In genomic region chr1:86633840-86634750, GRCm38 (mm10) we compare ENCODE assay signal across 11 mouse cellular contexts. TPM values are rescaled to one million over a fixed set of nuclear protein-coding genes. Genes with fewer than 3 reads are reported as not detected.
A peak's percentile ranks its signal among the peaks of the same experiment; 100 is the strongest.
DNase-seq lines count a peak whose midpoint lies in the region; ATAC-seq lines count a peak whose summit lies in the region.
"Had no signal": no experiment of that assay in that cellular context is flagged by ENCODE, and none has a peak within 500 bp of the region (broad histone marks: within the 10 kb centered on the region; RNA-seq: fewer than 3 reads in every experiment).

No protein-coding gene starts in this region.

- peak overlapping the region; percentile 40; the same call in 1 of the 2 replicates for H3K4me2 ChIP-seq in heart, embryonic 11.5 days

- no peak for DNase-seq in heart, adult 9 months (ENCODE audit: low spot score in 2 of 2)
- DNase-seq in R1 (ENCODE audit: low read depth, low spot score), result peak; percentile 20
- no peak for DNase-seq in hindbrain, embryonic 10.5 days (ENCODE audit: low spot score)
- DNase-seq in midbrain, embryonic 10.5 days (ENCODE audit: low spot score), result no peak
- no peak for DNase-seq in thymus, adult 18-20 months
- DNase-seq in gastrocnemius, adult 8-10 months (ENCODE audit: low spot score in 2 of 2), result no peak
- DNase-seq: B cell, adult 2 months; right cerebral cortex, adult 18-20 months; thymus, adult 2 months had no signal

- no peak for ATAC-seq in heart, embryonic 11.5 days (replicated peaks; ENCODE audit: insufficient number of reproducible peaks, low FRiP score, low TSS enrichment)
- no peak for ATAC-seq in megakaryocyte, adult 5-6 weeks (ENCODE audit: poor library complexity, severe bottlenecking)

- H3K27ac ChIP-seq in heart, embryonic 11.5 days (ENCODE audit: low read depth, low read length), result no peak overlapping the region
- peak overlapping the region; percentile 29; the same call in 1 of the 2 replicates for H3K27ac ChIP-seq in hindbrain, embryonic 10.5 days
- H3K27ac ChIP-seq in midbrain, embryonic 10.5 days (replicated peaks), result peak overlapping the region; percentile 34; the same call in 1 of the 2 replicates

- no peaks in the 10 kb centered on the region for H3K36me3 ChIP-seq in heart, embryonic 11.5 days (ENCODE audit: control insufficient read depth, insufficient read depth, low read length)
- no peaks in the 10 kb centered on the region for H3K36me3 ChIP-seq in hindbrain, embryonic 10.5 days
- no peaks in the 10 kb centered on the region for H3K36me3 ChIP-seq in midbrain, embryonic 10.5 days

- H3K9me3 ChIP-seq in heart, embryonic 11.5 days (replicated peaks; ENCODE audit: control insufficient read depth, low read length), result no peaks in the 10 kb centered on the region
- H3K9me3 ChIP-seq in hindbrain, embryonic 10.5 days, result no peaks in the 10 kb centered on the region
- no peaks in the 10 kb centered on the region for H3K9me3 ChIP-seq in midbrain, embryonic 10.5 days (replicated peaks)

- no peaks in the 10 kb centered on the region for H3K4me1 ChIP-seq in heart, embryonic 11.5 days (ENCODE audit: control insufficient read depth, insufficient read depth, low read length)
- H3K4me1 ChIP-seq in hindbrain, embryonic 10.5 days (replicated peaks), result peaks cover 15% of the 10 kb centered on the region
- peaks cover 7% of the 10 kb centered on the region for H3K4me1 ChIP-seq in midbrain, embryonic 10.5 days

- H3K27me3 ChIP-seq in heart, embryonic 11.5 days (ENCODE audit: control insufficient read depth, insufficient read depth, low read length), result no peaks in the 10 kb centered on the region
- no peaks in the 10 kb centered on the region for H3K27me3 ChIP-seq in hindbrain, embryonic 10.5 days (ENCODE audit: insufficient read depth, poor library complexity, severe bottlenecking)
- no peaks in the 10 kb centered on the region for H3K27me3 ChIP-seq in midbrain, embryonic 10.5 days (ENCODE audit: low read depth, poor library complexity, severe bottlenecking)

- WGBS in heart, embryonic 11.5 days (ENCODE audit: insufficient replicate concordance), result 54% methylated on average over 7 of the region's 7 CpGs
- WGBS in hindbrain, embryonic 10.5 days, result 43% methylated on average over 7 of the region's 7 CpGs
- 45% methylated on average over 7 of the region's 7 CpGs for WGBS in midbrain, embryonic 10.5 days

- H3K4me3 ChIP-seq in heart, embryonic 11.5 days (ENCODE audit: low read depth, low read length), result no peak overlapping the region
- H3K4me3 ChIP-seq in hindbrain, embryonic 10.5 days, result peak overlapping the region; percentile 31; the same call in 1 of the 2 replicates
- peak overlapping the region; percentile 28 for H3K4me3 ChIP-seq in midbrain, embryonic 10.5 days

- H3K9ac ChIP-seq in heart, embryonic 11.5 days (ENCODE audit: low read depth, low read length), result no peak overlapping the region

RNA-seq across cellular contexts. Expression of gene Nppc, which starts 36.3 kb away (rescaled TPM):
- polyA plus RNA-seq in heart, embryonic 11.5 days (2014; fragmentation: Nextera tagmentation; extraction: Ambion mirVana), result 0.30 and 0.49 TPM in 2 replicates
- 12.9 and 19.8 TPM in 2 replicates for polyA plus RNA-seq in hindbrain, embryonic 10.5 days (2016; fragmentation: Nextera tagmentation; extraction: Ambion mirVana)
- 0.94 and 1.9 TPM in 2 replicates for polyA plus RNA-seq in midbrain, embryonic 10.5 days (2016; fragmentation: Nextera tagmentation; extraction: Ambion mirVana)
- total RNA-seq in megakaryocyte, adult 5-6 weeks (2015), result not detected in 2 replicates
- total RNA-seq in megakaryocyte, adult 5-6 weeks (2017), result not detected in 2 replicates
- under 1 TPM; 0.38 to 0.92 (median 0.48) TPM for total RNA-seq in gastrocnemius, adult 8-10 months (2022)

RNA-seq across cellular contexts. Expression of gene Cops7b, which starts 51.4 kb away (rescaled TPM):
- 27.2 and 30.0 TPM in 2 replicates for polyA plus RNA-seq in heart, embryonic 11.5 days (2014; fragmentation: Nextera tagmentation; extraction: Ambion mirVana)
- 76.2 and 82.4 TPM in 2 replicates for polyA plus RNA-seq in hindbrain, embryonic 10.5 days (2016; fragmentation: Nextera tagmentation; extraction: Ambion mirVana)
- polyA plus RNA-seq in midbrain, embryonic 10.5 days (2016; fragmentation: Nextera tagmentation; extraction: Ambion mirVana), result 72.3 and 73.5 TPM in 2 replicates
- 5.8 and 6.8 TPM in 2 replicates for total RNA-seq in megakaryocyte, adult 5-6 weeks (2015)
- 11.8 and 30.3 TPM in 2 replicates for total RNA-seq in megakaryocyte, adult 5-6 weeks (2017)
- 10 to 100 TPM in 3 of 4 experiments, 1 to 10 TPM in 1; 9.6 to 10.5 (median 10.3) TPM for total RNA-seq in gastrocnemius, adult 8-10 months (2022)

RNA-seq across cellular contexts. Expression of gene Pde6d, which starts 51.7 kb away (rescaled TPM):
- 71.4 and 71.6 TPM in 2 replicates for polyA plus RNA-seq in heart, embryonic 11.5 days (2014; fragmentation: Nextera tagmentation; extraction: Ambion mirVana)
- 75.1 and 87.1 TPM in 2 replicates for polyA plus RNA-seq in hindbrain, embryonic 10.5 days (2016; fragmentation: Nextera tagmentation; extraction: Ambion mirVana)
- 78.3 and 78.9 TPM in 2 replicates for polyA plus RNA-seq in midbrain, embryonic 10.5 days (2016; fragmentation: Nextera tagmentation; extraction: Ambion mirVana)
- total RNA-seq in megakaryocyte, adult 5-6 weeks (2015), result 33.6 and 38.8 TPM in 2 replicates
- 14.3 and 17.2 TPM in 2 replicates for total RNA-seq in megakaryocyte, adult 5-6 weeks (2017)
- 10 to 100 TPM; 24.5 to 33.4 (median 26.8) TPM for total RNA-seq in gastrocnemius, adult 8-10 months (2022)
